Mouse (Mus musculus) cerebellum, adult 2 months (tissue): ENCODE data around the gene Aim2. TPM values are rescaled to one million over a fixed set of nuclear protein-coding genes. Genes with fewer than 3 reads are reported as not detected.
"Not testable (repeated sequence)": the region's sequence is repeated elsewhere in the genome, so short reads cannot be mapped to it uniquely, and the experiment has no call there.

Experiments used
- DNase-seq, 2 experiments: peaks; one replicate each; pipeline ENCODE4 v3.0.0; 2021
- H3K27ac ChIP-seq: fragments of 200-500 bp; 2 replicates; pipeline ENCODE4 v1.5.1; 2012; ENCODE audit warnings: low read length, control low read depth, inconsistent platforms; ENCODE audit not compliant: insufficient read depth
- H3K27me3 ChIP-seq: fragments of 200-500 bp; 2 replicates; pipeline ENCODE4 v1.6.1; 2012; ENCODE audit warnings: inconsistent platforms, mild to moderate bottlenecking, low read length, moderate library complexity; ENCODE audit not compliant: control insufficient read depth, insufficient read depth
- H3K4me1 ChIP-seq: fragments of 200-500 bp; 2 replicates; pipeline ENCODE4 v1.6.1; 2011; ENCODE audit warnings: low read length; ENCODE audit not compliant: control insufficient read depth, insufficient read depth
- H3K4me3 ChIP-seq: fragments of 200-500 bp; replicated peaks from 2 replicates; pipeline ENCODE3; 2011; ENCODE audit warnings: mild to moderate bottlenecking, low read depth, low read length, control low read depth; ENCODE audit not compliant: insufficient read depth
- CTCF ChIP-seq: fragments of 200-500 bp; IDR thresholded peaks from 2 replicates; pipeline ENCODE4 v1.5.1; 2011; ENCODE audit warnings: low read depth, mild to moderate bottlenecking, control low read depth, low read length, moderate library complexity, borderline replicate concordance; ENCODE audit not compliant: insufficient read depth
- POLR2A ChIP-seq: fragments of 200-500 bp; IDR thresholded peaks from 2 replicates; pipeline ENCODE4 v1.6.1; 2011; ENCODE audit warnings: low read length, control low read depth, borderline replicate concordance; ENCODE audit not compliant: insufficient read depth
- WGBS: fragments of 180-500 bp; shearing (Covaris S2); methylation state at CpG from one replicate; pipeline ENCODE4 v1.1.7; 2018; 5-methylcytosine and 5-hydroxymethylcytosine counted together
- polyA plus RNA-seq: library from polyadenylated mRNA; depleted of rRNA; stranded (reverse); fragments of >200 nt; gene quantifications from 2 replicates; pipeline ENCODE4 v1.2.3, GENCODE M21; 2012; rRNA removed

The Aim2 gene
- 1.3 and 2.0 TPM in 2 replicates for polyA plus RNA-seq

DNA sequence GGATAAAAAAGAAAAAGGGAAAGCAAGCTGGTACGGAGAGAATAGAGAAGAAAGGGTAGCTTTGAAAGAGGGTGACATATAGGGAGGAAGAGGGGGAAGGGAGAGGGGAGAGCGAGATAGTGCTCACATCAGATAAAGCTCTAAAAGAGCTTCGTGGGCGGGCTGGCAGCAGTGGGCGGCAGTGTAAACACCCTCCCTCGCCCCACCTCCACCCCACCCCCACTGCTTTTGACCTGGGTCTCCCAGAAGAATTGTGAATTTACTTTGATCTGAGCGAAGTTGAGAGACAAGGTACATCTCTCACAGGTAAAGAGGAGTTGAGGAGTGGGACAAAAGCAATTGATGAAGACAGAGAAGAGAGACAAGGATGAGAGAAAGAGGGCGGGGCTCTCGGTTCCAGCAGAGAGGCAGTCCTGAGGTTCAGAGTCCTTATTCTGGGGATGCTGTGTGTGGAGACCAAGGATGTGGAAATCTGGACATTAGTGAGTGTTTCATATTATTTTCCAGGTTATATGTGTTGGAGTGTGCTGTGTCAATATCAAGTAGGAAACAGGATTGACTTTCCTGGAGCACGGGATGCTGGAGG, at the start of gene Aim2:
Gene Aim2, plus strand, starts transcription at position 508 of the 586 bp plus-strand sequence.
- DNase-seq = no peak
- TF ChIP-seq CTCF (no peak), POLR2A (no peak)
- no peak within 1 kb of the TSS for H3K4me3 ChIP-seq
- 5% methylated on average over 10 of the region's 10 CpGs for WGBS
- H3K27ac ChIP-seq = peak within 1 kb of the TSS; percentile 66; the same call in 1 of the 2 replicates
- H3K4me1 ChIP-seq = peaks cover 37% of the 10 kb centered on the region
- no peaks in the 10 kb centered on the region for H3K27me3 ChIP-seq

DNA sequence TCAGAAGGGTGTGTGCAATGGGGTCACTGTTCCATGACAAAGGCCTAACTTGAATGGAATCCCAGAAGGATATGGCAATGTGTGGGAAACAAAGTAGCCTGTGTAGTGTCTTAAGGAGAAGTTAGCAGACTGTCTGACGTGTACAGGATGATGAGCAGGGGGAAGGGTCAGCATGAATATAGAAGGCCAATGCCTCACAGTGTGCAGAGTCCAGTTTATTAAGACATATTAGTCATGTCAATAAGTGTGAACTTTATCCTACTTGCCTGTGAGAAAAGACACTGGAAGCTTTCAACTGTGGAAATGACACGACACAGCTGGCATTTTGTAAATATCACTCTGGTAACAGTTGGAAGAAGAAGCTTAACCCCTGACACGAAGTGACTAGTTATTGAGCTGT, 47.9 kb upstream of the Aim2 start:
- 44% methylated on average over 3 of the region's 3 CpGs for WGBS

DNA sequence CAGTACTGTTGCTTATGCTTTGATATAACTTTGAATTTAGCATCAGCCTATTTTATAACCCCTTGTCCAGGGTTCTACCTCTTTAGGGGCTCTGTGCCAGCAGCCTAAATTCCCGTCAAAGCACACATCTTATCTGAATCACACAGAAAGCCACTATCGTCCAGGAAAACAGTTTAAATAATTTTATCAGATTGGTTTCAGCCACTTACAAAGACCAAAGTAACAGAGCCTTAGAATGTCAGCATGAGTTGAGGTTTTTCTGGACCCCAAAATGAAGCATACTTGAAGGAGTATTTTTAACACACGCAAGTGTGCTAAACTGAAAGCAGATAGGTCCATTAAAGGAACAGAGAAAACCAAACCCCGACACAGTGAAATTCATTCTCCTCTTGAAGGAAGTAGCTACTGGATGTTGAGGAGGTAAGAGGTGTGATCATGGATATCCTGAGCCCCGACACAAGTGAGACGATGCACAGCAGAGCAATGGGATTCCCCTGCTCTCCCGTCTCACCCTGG, 37.1 kb upstream of the Aim2 start:
- not testable (repeated sequence) for H3K4me3 ChIP-seq, H3K27ac ChIP-seq, H3K27me3 ChIP-seq, DNase-seq, H3K4me1 ChIP-seq
- 86% methylated on average over 7 of the region's 7 CpGs for WGBS

More for the DNA sequence above, 47.9 kb upstream of the Aim2 start:
- DNase-seq, H3K27ac ChIP-seq, H3K27me3 ChIP-seq, H3K4me3 ChIP-seq, H3K4me1 ChIP-seq: not testable (repeated sequence)

- no peaks in the 10 kb centered on the region for H3K4me1 ChIP-seq
- H3K4me3 ChIP-seq = no peak overlapping the region
- no peak for DNase-seq
- 86% methylated on average over 3 of the region's 3 CpGs for WGBS
- no peak overlapping the region for H3K27ac ChIP-seq
- TF ChIP-seq CTCF (no peak), POLR2A (no peak)
- H3K27me3 ChIP-seq = no peaks in the 10 kb centered on the region
Observed at GRCm38 (mm10) chr1:173315725-173316124, 35.0 kb upstream of the Aim2 start.

DNA sequence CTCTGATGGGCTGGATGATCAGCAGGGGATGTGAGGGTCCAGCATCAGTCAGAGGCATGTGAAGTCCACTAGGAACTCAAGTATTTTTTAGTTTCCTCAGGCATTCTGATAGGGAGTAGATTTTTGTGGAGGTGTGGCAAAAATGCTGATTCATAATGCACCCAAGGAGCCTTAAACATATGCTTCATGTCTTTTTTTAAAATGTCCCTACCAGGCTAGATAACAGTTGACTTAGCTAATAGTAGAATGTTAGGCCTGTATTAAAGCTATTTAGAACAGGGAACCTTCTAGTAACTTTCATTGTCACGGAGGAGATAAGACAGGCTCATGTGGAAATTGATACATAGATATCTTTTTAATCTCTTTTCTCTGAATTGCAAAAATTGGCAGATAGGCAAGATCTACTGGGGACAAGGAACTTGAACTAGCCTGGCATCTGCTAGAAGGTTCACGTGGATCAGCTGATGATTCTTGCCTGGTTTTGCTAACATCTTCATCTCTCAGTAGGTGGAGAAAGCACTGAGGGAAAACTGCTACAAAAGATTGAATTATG, 32.7 kb upstream of the Aim2 start:
- H3K4me1 ChIP-seq = no peaks in the 10 kb centered on the region
- no peak overlapping the region for H3K4me3 ChIP-seq
- TF ChIP-seq CTCF (no peak), POLR2A (no peak)
- no peak for DNase-seq
- H3K27ac ChIP-seq = no peak overlapping the region
- H3K27me3 ChIP-seq = no peaks in the 10 kb centered on the region
- WGBS = 92% methylated on average over 2 of the region's 2 CpGs

GRCm38 (mm10) chr1:173321593-173322248, 29.0 kb upstream of the Aim2 start:
- TF ChIP-seq CTCF = no peak
- no peak for TF ChIP-seq POLR2A
- H3K27me3 ChIP-seq = no peaks in the 10 kb centered on the region
- 33% methylated on average over 8 of the region's 8 CpGs for WGBS
- H3K27ac ChIP-seq = no peak overlapping the region
- H3K4me3 ChIP-seq = no peak overlapping the region
- H3K4me1 ChIP-seq = no peaks in the 10 kb centered on the region
- no peak for DNase-seq

DNA sequence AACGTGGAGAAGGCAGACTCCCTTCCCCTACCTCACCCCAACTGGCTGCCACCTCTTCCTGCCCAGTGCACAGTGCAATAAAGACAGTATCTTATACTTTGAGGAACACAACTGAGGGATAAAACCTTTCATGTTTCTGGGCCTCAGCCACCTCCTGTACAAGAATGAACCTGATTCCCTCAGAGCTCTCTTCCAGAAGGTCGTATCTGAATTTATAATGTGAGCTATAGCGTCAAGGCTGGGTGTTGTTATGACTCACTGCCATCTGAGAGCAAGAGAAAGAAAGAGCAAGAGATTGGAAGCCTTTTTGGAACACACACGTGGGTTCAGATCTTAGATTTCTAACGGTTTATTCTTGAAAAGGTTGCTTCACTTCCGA, 28.4 kb upstream of the Aim2 start:
- H3K4me3 ChIP-seq = no peak overlapping the region
- H3K27me3 ChIP-seq = no peaks in the 10 kb centered on the region
- 73% methylated on average over 6 of the region's 6 CpGs for WGBS
- DNase-seq = no peak
- no peaks in the 10 kb centered on the region for H3K4me1 ChIP-seq
- no peak overlapping the region for H3K27ac ChIP-seq
- TF ChIP-seq POLR2A (no peak), CTCF (no peak)
